Mouse (Mus musculus) erythroblast, embryonic 14.5 days (primary cell): ENCODE measurements around the gene Kcnk15. TPM values are rescaled to one million over a fixed set of nuclear protein-coding genes. Genes with fewer than 3 reads are reported as not detected.

ENCODE experiments used
- H3K27me3 ChIP-seq: 2 replicates; pipeline ENCODE4 v1.6.1; 2012; ENCODE audit warnings: inconsistent platforms; ENCODE audit not compliant: control insufficient read depth
- H3K36me3 ChIP-seq: 2 replicates; pipeline ENCODE4 v1.6.1; 2012; ENCODE audit warnings: mild to moderate bottlenecking, inconsistent platforms; ENCODE audit not compliant: control insufficient read depth
- H3K4me1 ChIP-seq: 2 replicates; pipeline ENCODE4 v1.6.1; 2012; ENCODE audit warnings: inconsistent platforms; ENCODE audit not compliant: control insufficient read depth
- H3K4me3 ChIP-seq: replicated peaks from 2 replicates; pipeline ENCODE3; 2012; ENCODE audit warnings: moderate library complexity, mild to moderate bottlenecking, inconsistent platforms
- H3K9me3 ChIP-seq: 2 replicates; pipeline ENCODE4 v1.6.1; 2012; ENCODE audit warnings: low read length, inconsistent platforms, mixed read lengths; ENCODE audit not compliant: control insufficient read depth
- GATA1 ChIP-seq: IDR thresholded peaks from 2 replicates; pipeline ENCODE4 v1.6.1; 2012; ENCODE audit warnings: low read length, inconsistent platforms, mixed read lengths
- TAL1 ChIP-seq: IDR thresholded peaks from 3 replicates; pipeline ENCODE4 v1.6.1; 2012; ENCODE audit warnings: low read length, inconsistent platforms, mixed read lengths
- polyA plus RNA-seq: library from polyadenylated mRNA; stranded (reverse); fragments of >175 nt; gene quantifications from 2 replicates; pipeline ENCODE4 v1.2.3, GENCODE M21; 2012

Gene Kcnk15
- polyA plus RNA-seq, 1 experiment = not detected

DNA sequence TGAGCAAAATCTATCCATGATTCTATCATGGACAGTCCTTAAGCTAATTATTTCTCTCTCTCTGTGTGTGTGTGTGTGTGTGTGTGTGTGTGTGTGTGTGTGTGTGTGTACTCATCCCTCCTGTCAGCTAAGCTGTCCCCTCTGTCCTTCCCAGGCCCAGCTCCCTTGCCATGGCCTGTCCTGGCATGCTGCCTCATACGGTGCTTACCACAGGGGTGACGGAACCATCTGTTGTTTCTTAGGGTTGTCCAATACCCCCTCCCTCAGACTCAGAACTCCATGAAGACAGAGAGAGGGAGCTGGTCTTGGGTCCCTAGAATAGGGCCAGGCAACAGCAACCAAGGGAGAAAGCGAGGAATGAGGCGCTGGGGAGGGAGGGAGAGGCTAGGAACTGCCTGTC is 50.9 kb downstream of the Kcnk15 start:
- TF ChIP-seq TAL1 (no peak), GATA1 (no peak)
- Histone ChIP-seq H3K4me3 (no peak overlapping the region), H3K9me3 (no peaks in the 10 kb centered on the region), H3K36me3 (no peaks in the 10 kb centered on the region), H3K4me1 (no peaks in the 10 kb centered on the region), H3K27me3 (no peaks in the 10 kb centered on the region)

- TF ChIP-seq GATA1 = no peak
- no peak for TF ChIP-seq TAL1
- Histone ChIP-seq H3K4me1 (no peaks in the 10 kb centered on the region), H3K9me3 (no peaks in the 10 kb centered on the region), H3K4me3 (no peak overlapping the region), H3K27me3 (no peaks in the 10 kb centered on the region), H3K36me3 (no peaks in the 10 kb centered on the region)
These were observed 53.7 kb downstream of the Kcnk15 start for GRCm38 (mm10) chr2:163907131-163907530.

Other genes with a start within 250 kb of the Kcnk15 start
- gene Serinc3, start 208.5 kb upstream of the Kcnk15 start, polyA plus RNA-seq = 13.2 and 20.3 TPM in 2 replicates
- 136 and 157 TPM in 2 replicates for gene Pkig, start 195.3 kb upstream of the Kcnk15 start, polyA plus RNA-seq
- 0.28 and 0.39 TPM in 2 replicates for gene Ada, start 103.4 kb upstream of the Kcnk15 start, polyA plus RNA-seq
- not detected in 2 replicates for gene Ccn5, start 32.8 kb upstream of the Kcnk15 start, polyA plus RNA-seq
- gene Rims4, start 65.0 kb downstream of the Kcnk15 start, polyA plus RNA-seq = 0.01 TPM in 1 of 2 replicates, not detected in the other
- gene Ywhab, start 141.3 kb downstream of the Kcnk15 start, polyA plus RNA-seq = 3.1 and 3.7 TPM in 2 replicates
- 0.02 and 0.09 TPM in 2 replicates for gene Pabpc1l, start 171.8 kb downstream of the Kcnk15 start, polyA plus RNA-seq
- 0.71 and 1.0 TPM in 2 replicates for gene Stk4, start 216.7 kb downstream of the Kcnk15 start, polyA plus RNA-seq
- gene Tomm34, start 217.5 kb downstream of the Kcnk15 start, polyA plus RNA-seq = 0.39 and 0.73 TPM in 2 replicates